Mouse (Mus musculus): ENCODE measurements around the gene Mpz. TPM values are rescaled to one million over a fixed set of nuclear protein-coding genes. Genes with fewer than 3 reads are reported as not detected.
A peak's percentile ranks its signal among the peaks of the same experiment; 100 is the strongest.

Gene Mpz
- not detected for total RNA-seq (2021)
- long read RNA-seq, experiment 1 = 0 reads
- long read RNA-seq, experiment 2 = 0 reads

- no peak for TF ChIP-seq CTCF (conservative IDR thresholded peaks at IDR 0.05)
- Histone ChIP-seq H3K27ac (peak within 1 kb of the TSS; percentile 99), H3K4me3 (peak within 1 kb of the TSS; percentile 100)
- peak; percentile 94 to 97 for DNase-seq (ENCODE audit: low spot score in 2 of 2)
These were observed at the start of gene Mpz, which contains the start of gene Sdhc for GRCm38 (mm10) chr1:171149974-171150760. TSS of gene Mpz (plus strand) at chr1:171150711. TSS of gene Sdhc (minus strand) at chr1:171150603.

GRCm38 (mm10) chr1:171101033-171101432 is 49.5 kb upstream of the Mpz start:
- H3K27ac ChIP-seq = no peak overlapping the region
- DNase-seq (ENCODE audit: low spot score in 2 of 2) = no peak
- H3K4me3 ChIP-seq = no peak overlapping the region
- no peak for TF ChIP-seq CTCF (conservative IDR thresholded peaks at IDR 0.05)

- TF ChIP-seq CTCF (conservative IDR thresholded peaks at IDR 0.05) = peak; percentile 60
- peak overlapping the region; percentile 93 for H3K27ac ChIP-seq
- DNase-seq (ENCODE audit: low spot score in 2 of 2) = peak; percentile 87 to 89
These were observed 48.6 kb upstream of the Mpz start for GRCm38 (mm10) chr1:171101733-171102546.

GRCm38 (mm10) chr1:171102547-171103177 is 47.8 kb upstream of the Mpz start:
- Histone ChIP-seq H3K27ac (peak overlapping the region; percentile 93), H3K4me3 (peak overlapping the region; percentile 95)
- TF ChIP-seq CTCF (conservative IDR thresholded peaks at IDR 0.05) = no peak
- peak; percentile 82 to 88 for DNase-seq (ENCODE audit: low spot score in 2 of 2)

More at GRCm38 (mm10) chr1:171101733-171102546, 48.6 kb upstream of the Mpz start:
- H3K4me3 ChIP-seq = peak overlapping the region; percentile 95

- TF ChIP-seq CTCF (conservative IDR thresholded peaks at IDR 0.05) = no peak
- H3K4me3 ChIP-seq = peak overlapping the region; percentile 95
- H3K27ac ChIP-seq = 0 out of 2 replicates have a peak overlapping the region, but pooled peaks have one; percentile 28
- no peak for DNase-seq (ENCODE audit: low spot score in 2 of 2)
These were observed 47.2 kb upstream of the Mpz start for GRCm38 (mm10) chr1:171103179-171103840.

GRCm38 (mm10) chr1:171105226-171105625 is 45.3 kb upstream of the Mpz start:
- no peak for DNase-seq (ENCODE audit: low spot score in 2 of 2)
- TF ChIP-seq CTCF (conservative IDR thresholded peaks at IDR 0.05) = no peak
- Histone ChIP-seq H3K4me3 (no peak overlapping the region), H3K27ac (no peak overlapping the region)

- H3K27ac ChIP-seq = no peak overlapping the region
- H3K4me3 ChIP-seq = no peak overlapping the region
- no peak for TF ChIP-seq CTCF (conservative IDR thresholded peaks at IDR 0.05)
- DNase-seq (ENCODE audit: low spot score in 2 of 2) = no peak
These were observed 40.9 kb upstream of the Mpz start for GRCm38 (mm10) chr1:171109620-171110019.

GRCm38 (mm10) chr1:171110659-171111019 is 39.9 kb upstream of the Mpz start:
- no peak for DNase-seq (ENCODE audit: low spot score in 2 of 2)
- TF ChIP-seq CTCF (conservative IDR thresholded peaks at IDR 0.05) = no peak
- Histone ChIP-seq H3K27ac (peak overlapping the region; percentile 81), H3K4me3 (peak overlapping the region; percentile 84)

GRCm38 (mm10) chr1:171111020-171111780 is 39.3 kb upstream of the Mpz start:
- H3K4me3 ChIP-seq = peak overlapping the region; percentile 84
- peak; percentile 92 to 93 for DNase-seq (ENCODE audit: low spot score in 2 of 2)
- TF ChIP-seq CTCF (conservative IDR thresholded peaks at IDR 0.05) = peak; percentile 100
- peak overlapping the region; percentile 81 for H3K27ac ChIP-seq

GRCm38 (mm10) chr1:171111781-171112575 is 38.5 kb upstream of the Mpz start:
- Histone ChIP-seq H3K4me3 (peak overlapping the region; percentile 84), H3K27ac (peak overlapping the region; percentile 81)
- TF ChIP-seq CTCF (conservative IDR thresholded peaks at IDR 0.05) = no peak; the same call in 1 of the 2 replicates
- peak; percentile 18 to 20 for DNase-seq (ENCODE audit: low spot score in 2 of 2)

- Histone ChIP-seq H3K4me3 (no peak overlapping the region), H3K27ac (no peak overlapping the region; the same call in 1 of the 2 replicates)
- no peak for TF ChIP-seq CTCF (conservative IDR thresholded peaks at IDR 0.05)
- DNase-seq (ENCODE audit: low spot score in 2 of 2) = no peak
These were observed 37.5 kb upstream of the Mpz start for GRCm38 (mm10) chr1:171112986-171113385.
